Mouse (Mus musculus) cerebellum, postnatal 36 days (tissue): Measurements from ENCODE around the gene Dnajc28.

ENCODE experiments used
- DNase-seq, 2 experiments: peaks; one replicate each; pipeline ENCODE4 v3.0.0; 2021 to 2022; ENCODE audit warnings: mixed read lengths in 2 of 2

The Dnajc28 gene

GRCm38 (mm10) chr16:91632439-91632838 is 13.6 kb upstream of the Dnajc28 start:
- DNase-seq: peak; percentile 29 to 30

- DNase-seq: no peak
Observed at GRCm38 (mm10) chr16:91630584-91630983, 11.8 kb upstream of the Dnajc28 start.

GRCm38 (mm10) chr16:91629749-91630148 is 10.9 kb upstream of the Dnajc28 start:
- DNase-seq: no peak

- no peak for DNase-seq
Observed at GRCm38 (mm10) chr16:91628673-91629072, 9.8 kb upstream of the Dnajc28 start.

- no peak for DNase-seq
Observed at GRCm38 (mm10) chr16:91627831-91628230, 9.0 kb upstream of the Dnajc28 start.

GRCm38 (mm10) chr16:91623074-91623473 is 4.2 kb upstream of the Dnajc28 start:
- no peak for DNase-seq

- no peak for DNase-seq
Observed at GRCm38 (mm10) chr16:91620991-91621390, 2.2 kb upstream of the Dnajc28 start.

- no peak for DNase-seq
Observed at GRCm38 (mm10) chr16:91620185-91620584, 1.4 kb upstream of the Dnajc28 start.

GRCm38 (mm10) chr16:91614552-91614951 is 4.3 kb downstream of the Dnajc28 start:
- no peak for DNase-seq

GRCm38 (mm10) chr16:91612525-91612924 is 6.3 kb downstream of the Dnajc28 start:
- no peak for DNase-seq

- DNase-seq: no peak
Observed at GRCm38 (mm10) chr16:91611248-91611647, 7.6 kb downstream of the Dnajc28 start.

- no peak for DNase-seq
Observed at GRCm38 (mm10) chr16:91609501-91610245, 9.2 kb downstream of the Dnajc28 start.

- DNase-seq: no peak
Observed at GRCm38 (mm10) chr16:91606958-91607357, 11.9 kb downstream of the Dnajc28 start.

GRCm38 (mm10) chr16:91605156-91605555 is 13.7 kb downstream of the Dnajc28 start:
- no peak for DNase-seq

- no peak for DNase-seq
Observed at GRCm38 (mm10) chr16:91601693-91602092, 17.1 kb downstream of the Dnajc28 start.

- DNase-seq: no peak
Observed at GRCm38 (mm10) chr16:91601081-91601480, 17.7 kb downstream of the Dnajc28 start.

- no peak for DNase-seq
Observed at GRCm38 (mm10) chr16:91599242-91599641, 19.6 kb downstream of the Dnajc28 start.

- DNase-seq: peak; percentile 99 to 100
Observed at GRCm38 (mm10) chr16:91597672-91598010, 21.2 kb downstream of the Dnajc28 start, which contains the start of gene Tmem50b. Gene Tmem50b (minus strand): TSS chr16:91597800.

GRCm38 (mm10) chr16:91596779-91597671 is 21.8 kb downstream of the Dnajc28 start:
- DNase-seq: peak in 1 of 2 experiments; percentile 33

GRCm38 (mm10) chr16:91596397-91596778 is 22.4 kb downstream of the Dnajc28 start:
- DNase-seq: no peak

GRCm38 (mm10) chr16:91595076-91595475 is 23.8 kb downstream of the Dnajc28 start:
- DNase-seq: peak; percentile 74 to 82

- DNase-seq: no peak
Observed at GRCm38 (mm10) chr16:91593262-91593661, 25.6 kb downstream of the Dnajc28 start.

- no peak for DNase-seq
Observed at GRCm38 (mm10) chr16:91592162-91592561, 26.7 kb downstream of the Dnajc28 start.

- DNase-seq: no peak
Observed at GRCm38 (mm10) chr16:91588703-91589102, 30.1 kb downstream of the Dnajc28 start.
